Mouse (Mus musculus): ENCODE results near the gene Tyrobp. TPM values are rescaled to one million over a fixed set of nuclear protein-coding genes. Genes with fewer than 3 reads are reported as not detected.

The Tyrobp gene
- polyA plus RNA-seq, 1 experiment from 2014 or later, result 9.2 TPM

DNA sequence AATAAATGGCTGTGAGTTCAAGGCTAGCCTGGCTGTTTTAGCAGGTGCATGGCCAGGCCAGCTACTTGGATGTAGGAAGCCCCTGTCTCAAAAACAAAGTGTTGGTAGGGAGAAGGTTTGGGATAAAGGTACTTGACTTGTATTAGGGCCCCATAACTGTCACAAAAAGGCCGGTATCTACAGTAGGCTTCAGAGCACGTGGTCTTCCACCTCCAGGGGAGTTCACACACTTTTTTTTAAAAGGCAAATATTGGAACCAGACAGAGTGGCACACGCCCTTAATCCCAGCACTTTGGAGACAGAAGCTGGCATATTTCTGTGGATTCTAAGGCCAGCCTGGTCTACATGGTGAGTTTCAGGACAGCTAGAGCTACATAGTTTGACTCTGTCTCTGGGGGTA, 7.1 kb downstream of the Tyrobp start:
- H3K27ac ChIP-seq (ENCODE audit: low read depth, low read length), result no peak overlapping the region
- ATAC-seq (replicated peaks; ENCODE audit: insufficient number of reproducible peaks, low FRiP score, low TSS enrichment), result no peak
- no peaks in the 10 kb centered on the region for H3K9me3 ChIP-seq (replicated peaks; ENCODE audit: control insufficient read depth, low read length)
- H3K4me3 ChIP-seq (ENCODE audit: low read depth, low read length), result no peak overlapping the region
- 85% methylated on average over 3 of the region's 3 CpGs for WGBS (ENCODE audit: insufficient replicate concordance)
- H3K36me3 ChIP-seq (ENCODE audit: control insufficient read depth, insufficient read depth, low read length), result peaks cover 1% of the 10 kb centered on the region; the same call in 1 of the 2 replicates
- no peak overlapping the region for H3K4me2 ChIP-seq
- H3K9ac ChIP-seq (ENCODE audit: low read depth, low read length), result no peak overlapping the region
- no peaks in the 10 kb centered on the region; the same call in 1 of the 2 replicates for H3K4me1 ChIP-seq (ENCODE audit: control insufficient read depth, insufficient read depth, low read length)
- peaks cover 7% of the 10 kb centered on the region; the same call in 1 of the 2 replicates for H3K27me3 ChIP-seq (ENCODE audit: control insufficient read depth, insufficient read depth, low read length)

DNA sequence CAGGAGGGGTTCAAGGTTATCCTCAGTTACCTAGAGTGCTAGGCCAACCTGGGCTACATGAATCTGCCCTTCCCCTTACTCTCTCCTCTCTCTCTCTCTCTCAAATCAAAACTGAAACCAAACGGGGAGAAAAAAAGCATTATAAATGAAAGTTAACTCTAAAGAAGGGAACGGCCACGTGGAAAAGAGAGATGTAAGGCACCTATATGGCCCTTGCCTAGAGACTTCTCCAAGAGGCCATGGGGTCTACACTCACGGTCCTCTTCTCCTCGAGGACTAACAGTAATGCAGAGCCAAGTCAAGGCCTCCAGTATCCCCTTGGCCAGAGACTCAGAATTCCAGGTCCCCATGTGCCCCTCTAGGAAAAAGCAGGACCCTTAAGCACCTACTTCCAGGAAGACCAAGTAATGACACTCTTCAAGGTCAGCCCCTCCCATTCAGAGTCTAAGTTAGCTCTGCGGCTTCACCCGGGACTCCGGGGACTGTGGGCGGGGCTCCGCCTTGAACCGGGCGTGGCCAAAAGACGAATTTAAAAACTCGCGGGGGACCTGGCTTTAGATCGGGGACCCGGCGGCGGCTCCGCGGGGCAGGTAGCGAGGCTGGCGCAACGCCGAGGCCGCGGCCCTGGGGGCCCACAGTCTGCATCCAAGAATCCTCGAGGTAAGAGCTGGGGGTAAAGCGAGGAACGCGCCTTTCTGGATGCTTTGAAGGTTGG, 7.8 kb downstream of the Tyrobp start, which contains the start of gene Nfkbid:
TSS of gene Nfkbid (plus strand) at position 558 of the 715 bp plus-strand sequence.
- Histone ChIP-seq H3K9me3 (replicated peaks; ENCODE audit: control insufficient read depth, low read length) (no peaks in the 10 kb centered on the region), H3K36me3 (ENCODE audit: control insufficient read depth, insufficient read depth, low read length) (peaks cover 2% of the 10 kb centered on the region; the same call in 1 of the 2 replicates), H3K4me1 (ENCODE audit: control insufficient read depth, insufficient read depth, low read length) (no peaks in the 10 kb centered on the region; the same call in 1 of the 2 replicates), H3K4me3 (ENCODE audit: low read depth, low read length) (peak within 1 kb of the TSS; percentile 54), H3K27me3 (ENCODE audit: control insufficient read depth, insufficient read depth, low read length) (peaks cover 7% of the 10 kb centered on the region; the same call in 1 of the 2 replicates), H3K27ac (ENCODE audit: low read depth, low read length) (peak within 1 kb of the TSS; percentile 41; the same call in 1 of the 2 replicates), H3K9ac (ENCODE audit: low read depth, low read length) (peak within 1 kb of the TSS; percentile 71), H3K4me2 (peak within 1 kb of the TSS; percentile 96)
- WGBS (ENCODE audit: insufficient replicate concordance), result 9% methylated on average over 31 of the region's 31 CpGs
- no peak for ATAC-seq (replicated peaks; ENCODE audit: insufficient number of reproducible peaks, low FRiP score, low TSS enrichment)

DNA sequence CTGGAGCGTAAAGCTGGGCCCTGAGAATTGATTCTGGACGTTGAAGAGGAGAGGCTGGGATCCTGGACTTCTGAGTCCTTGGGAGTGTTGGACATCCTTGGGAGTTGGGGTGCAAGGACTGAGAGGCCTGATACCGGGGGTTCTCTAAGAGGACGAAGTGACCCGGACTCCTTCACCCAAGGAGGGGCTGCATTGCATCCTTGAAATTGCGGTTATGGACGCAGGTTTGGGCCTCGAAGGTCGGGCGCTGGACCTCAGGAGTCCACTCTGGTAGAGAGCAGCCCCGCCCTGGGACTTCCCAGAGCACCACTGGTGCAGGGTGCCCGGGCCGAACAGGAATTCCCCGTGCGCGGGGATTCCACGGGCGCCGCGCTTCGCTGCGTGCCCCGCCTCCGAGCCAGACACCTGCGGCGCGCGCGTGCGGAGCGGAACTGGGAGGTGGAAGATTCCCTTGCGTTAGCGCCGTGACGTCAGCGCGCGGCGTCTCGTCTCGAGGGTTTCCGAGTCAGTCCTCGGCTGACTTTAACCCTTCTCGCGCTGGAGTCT, 8.4 kb downstream of the Tyrobp start:
- Histone ChIP-seq H3K4me1 (ENCODE audit: control insufficient read depth, insufficient read depth, low read length) (no peaks in the 10 kb centered on the region; the same call in 1 of the 2 replicates), H3K36me3 (ENCODE audit: control insufficient read depth, insufficient read depth, low read length) (peaks cover 2% of the 10 kb centered on the region; the same call in 1 of the 2 replicates), H3K27me3 (ENCODE audit: control insufficient read depth, insufficient read depth, low read length) (peaks cover 7% of the 10 kb centered on the region; the same call in 1 of the 2 replicates), H3K9ac (ENCODE audit: low read depth, low read length) (peak overlapping the region; percentile 71), H3K4me2 (peak overlapping the region; percentile 96), H3K4me3 (ENCODE audit: low read depth, low read length) (peak overlapping the region; percentile 54), H3K27ac (ENCODE audit: low read depth, low read length) (0 out of 2 replicates have a peak overlapping the region, but pooled peaks have one; percentile 16), H3K9me3 (replicated peaks; ENCODE audit: control insufficient read depth, low read length) (no peaks in the 10 kb centered on the region)
- under 1% methylated on average over 45 of the region's 45 CpGs for WGBS (ENCODE audit: insufficient replicate concordance)
- peak; percentile 46 for ATAC-seq (replicated peaks; ENCODE audit: insufficient number of reproducible peaks, low FRiP score, low TSS enrichment)

DNA sequence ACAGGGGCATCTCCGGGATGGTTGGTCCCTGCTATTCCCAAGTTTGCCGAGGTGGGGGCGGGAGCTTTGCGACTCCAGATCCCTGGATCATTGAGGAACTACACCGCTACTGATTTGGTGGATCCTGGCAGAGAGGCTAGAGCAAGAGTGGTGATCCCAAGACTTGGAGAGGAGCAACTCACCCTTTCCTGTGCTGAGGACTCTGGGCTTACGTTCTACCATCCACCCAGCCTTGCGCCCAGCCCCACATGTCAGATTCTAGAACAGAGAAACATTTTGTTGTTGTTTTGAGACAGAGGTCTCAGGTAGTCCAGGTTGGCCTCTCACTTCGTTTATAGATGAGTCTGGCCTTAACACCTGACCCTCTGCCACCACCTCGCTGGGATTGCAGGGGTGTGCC, 9.0 kb downstream of the Tyrobp start:
- ATAC-seq (replicated peaks; ENCODE audit: insufficient number of reproducible peaks, low FRiP score, low TSS enrichment), result no peak
- Histone ChIP-seq H3K27me3 (ENCODE audit: control insufficient read depth, insufficient read depth, low read length) (peaks cover 7% of the 10 kb centered on the region; the same call in 1 of the 2 replicates), H3K27ac (ENCODE audit: low read depth, low read length) (peak overlapping the region; percentile 41; the same call in 1 of the 2 replicates), H3K4me2 (peak overlapping the region; percentile 96), H3K4me1 (ENCODE audit: control insufficient read depth, insufficient read depth, low read length) (no peaks in the 10 kb centered on the region; the same call in 1 of the 2 replicates), H3K9ac (ENCODE audit: low read depth, low read length) (peak overlapping the region; percentile 71; the same call in 1 of the 2 replicates), H3K9me3 (replicated peaks; ENCODE audit: control insufficient read depth, low read length) (no peaks in the 10 kb centered on the region), H3K4me3 (ENCODE audit: low read depth, low read length) (peak overlapping the region; percentile 54), H3K36me3 (ENCODE audit: control insufficient read depth, insufficient read depth, low read length) (peaks cover 2% of the 10 kb centered on the region; the same call in 1 of the 2 replicates)
- 10% methylated on average over 9 of the region's 9 CpGs for WGBS (ENCODE audit: insufficient replicate concordance)

DNA sequence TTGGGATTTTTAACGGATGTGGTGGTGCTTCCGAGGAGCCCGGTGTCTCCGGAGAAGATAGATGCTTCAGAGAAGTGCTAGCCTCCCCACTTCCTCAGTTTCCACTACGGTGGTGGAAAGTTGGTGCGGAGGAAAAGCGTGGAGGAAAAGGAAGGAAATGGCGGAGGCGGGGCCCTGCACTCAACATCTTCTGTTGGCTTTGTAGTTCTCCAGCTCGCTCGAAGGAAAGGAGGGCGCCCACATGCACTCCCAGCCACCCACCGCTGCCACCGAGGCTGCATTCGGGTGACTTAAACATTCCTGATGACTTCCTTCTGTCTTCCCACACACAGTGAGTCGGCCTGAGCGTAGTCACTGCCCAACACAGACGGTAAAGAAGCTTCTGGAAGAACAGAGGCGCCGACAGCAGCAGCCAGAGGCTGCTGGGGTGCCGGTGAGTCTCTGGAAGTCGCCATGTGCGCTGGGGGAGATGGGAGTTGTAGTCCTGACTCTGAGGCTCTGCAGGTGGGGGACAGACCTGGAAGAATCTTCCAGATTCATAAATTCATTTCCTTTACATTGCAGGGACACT, 9.6 kb downstream of the Tyrobp start:
- H3K9ac ChIP-seq (ENCODE audit: low read depth, low read length), result peak overlapping the region; percentile 71

DNA sequence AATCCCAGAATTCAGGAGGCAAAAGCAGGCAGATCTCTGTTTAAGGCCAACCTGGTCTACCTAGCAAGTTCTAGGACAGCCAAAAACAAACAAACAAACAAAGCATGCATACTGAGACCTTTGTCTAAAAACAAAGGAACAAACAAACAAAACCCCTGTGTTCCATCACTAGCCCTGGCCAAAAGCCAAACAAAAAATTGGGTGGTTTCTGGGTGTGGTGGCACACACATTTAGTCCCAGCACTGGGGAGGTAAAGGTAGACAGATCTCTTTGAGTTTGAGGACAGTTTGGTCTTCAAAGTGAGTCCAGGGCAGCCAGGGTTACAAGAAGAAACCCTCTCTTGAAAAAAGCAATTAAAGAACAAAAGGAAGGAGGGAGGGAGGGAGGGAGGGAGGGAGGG, 15.8 kb downstream of the Tyrobp start:
- no peak overlapping the region for H3K9ac ChIP-seq (ENCODE audit: low read depth, low read length)
- H3K4me1 ChIP-seq (ENCODE audit: control insufficient read depth, insufficient read depth, low read length), result no peaks in the 10 kb centered on the region
- peaks cover 2% of the 10 kb centered on the region; the same call in 1 of the 2 replicates for H3K36me3 ChIP-seq (ENCODE audit: control insufficient read depth, insufficient read depth, low read length)
- no peak overlapping the region for H3K27ac ChIP-seq (ENCODE audit: low read depth, low read length)
- H3K27me3 ChIP-seq (ENCODE audit: control insufficient read depth, insufficient read depth, low read length), result no peaks in the 10 kb centered on the region
- no peaks in the 10 kb centered on the region for H3K9me3 ChIP-seq (replicated peaks; ENCODE audit: control insufficient read depth, low read length)
- no peak for ATAC-seq (replicated peaks; ENCODE audit: insufficient number of reproducible peaks, low FRiP score, low TSS enrichment)
- no peak overlapping the region for H3K4me2 ChIP-seq
- no peak overlapping the region for H3K4me3 ChIP-seq (ENCODE audit: low read depth, low read length)

More for the DNA sequence above, 9.6 kb downstream of the Tyrobp start:
- Histone ChIP-seq H3K27me3 (ENCODE audit: control insufficient read depth, insufficient read depth, low read length) (peaks cover 7% of the 10 kb centered on the region; the same call in 1 of the 2 replicates), H3K36me3 (ENCODE audit: control insufficient read depth, insufficient read depth, low read length) (peaks cover 2% of the 10 kb centered on the region; the same call in 1 of the 2 replicates), H3K27ac (ENCODE audit: low read depth, low read length) (0 out of 2 replicates have a peak overlapping the region, but pooled peaks have one; percentile 41), H3K4me3 (ENCODE audit: low read depth, low read length) (peak overlapping the region; percentile 54), H3K9me3 (replicated peaks; ENCODE audit: control insufficient read depth, low read length) (no peaks in the 10 kb centered on the region), H3K4me2 (peak overlapping the region; percentile 96), H3K4me1 (ENCODE audit: control insufficient read depth, insufficient read depth, low read length) (no peaks in the 10 kb centered on the region; the same call in 1 of the 2 replicates)
- no peak for ATAC-seq (replicated peaks; ENCODE audit: insufficient number of reproducible peaks, low FRiP score, low TSS enrichment)
- 29% methylated on average over 23 of the region's 23 CpGs for WGBS (ENCODE audit: insufficient replicate concordance)

DNA sequence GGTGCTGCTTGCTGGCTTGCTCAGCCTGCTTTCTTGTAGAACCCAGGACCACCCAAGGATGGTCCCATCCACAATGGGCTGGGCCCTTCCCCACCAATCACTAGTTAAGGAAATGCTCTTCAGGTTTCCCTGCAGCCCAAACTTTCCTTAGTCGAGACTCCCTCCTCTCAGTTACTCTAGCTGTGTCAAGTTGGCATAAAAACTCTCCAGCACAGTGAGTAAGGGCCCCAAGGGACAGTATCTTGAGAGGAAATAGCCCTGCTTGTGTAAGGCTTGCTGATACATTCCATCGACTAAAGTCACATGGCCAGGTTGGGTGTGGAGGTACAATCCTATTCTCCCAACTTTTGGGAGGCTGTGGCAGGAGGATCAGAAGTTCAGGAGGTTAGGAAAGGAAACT, 16.6 kb downstream of the Tyrobp start:
- WGBS (ENCODE audit: insufficient replicate concordance), result 33% methylated on average over 2 of the region's 2 CpGs
- no peak for ATAC-seq (replicated peaks; ENCODE audit: insufficient number of reproducible peaks, low FRiP score, low TSS enrichment)

DNA sequence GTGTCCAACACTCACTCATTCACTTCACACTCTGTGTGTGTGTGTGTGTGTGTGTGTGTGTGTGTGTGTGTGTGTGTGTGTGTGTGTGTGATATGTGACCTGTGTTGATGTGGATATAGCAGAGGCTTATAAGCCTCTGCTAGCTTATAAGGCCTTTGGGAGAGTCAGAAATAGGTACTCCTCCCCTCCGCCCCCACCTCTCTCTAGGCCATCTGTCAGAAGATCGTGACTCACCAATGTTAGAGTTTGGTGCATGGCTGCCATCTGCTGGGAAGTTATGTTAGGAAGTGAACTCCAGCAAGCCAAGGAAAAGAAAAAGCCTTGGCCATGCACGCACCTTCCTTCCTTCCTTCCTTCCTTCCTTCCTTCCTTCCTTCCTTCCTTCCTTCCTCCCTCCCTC, 18.2 kb downstream of the Tyrobp start:
- no peak overlapping the region for H3K9ac ChIP-seq (ENCODE audit: low read depth, low read length)
- H3K9me3 ChIP-seq (replicated peaks; ENCODE audit: control insufficient read depth, low read length), result no peaks in the 10 kb centered on the region
- H3K4me1 ChIP-seq (ENCODE audit: control insufficient read depth, insufficient read depth, low read length), result no peaks in the 10 kb centered on the region
- H3K36me3 ChIP-seq (ENCODE audit: control insufficient read depth, insufficient read depth, low read length), result no peaks in the 10 kb centered on the region
- peaks cover 13% of the 10 kb centered on the region for H3K27me3 ChIP-seq (ENCODE audit: control insufficient read depth, insufficient read depth, low read length)
- 9% methylated on average over 3 of the region's 3 CpGs for WGBS (ENCODE audit: insufficient replicate concordance)
- H3K4me2 ChIP-seq, result no peak overlapping the region
- ATAC-seq (replicated peaks; ENCODE audit: insufficient number of reproducible peaks, low FRiP score, low TSS enrichment), result no peak
- no peak overlapping the region for H3K27ac ChIP-seq (ENCODE audit: low read depth, low read length)
- no peak overlapping the region for H3K4me3 ChIP-seq (ENCODE audit: low read depth, low read length)

More for the DNA sequence above, 16.6 kb downstream of the Tyrobp start:
- no peak overlapping the region for H3K27ac ChIP-seq (ENCODE audit: low read depth, low read length)
- H3K27me3 ChIP-seq (ENCODE audit: control insufficient read depth, insufficient read depth, low read length), result peaks cover 2% of the 10 kb centered on the region
- peaks cover 2% of the 10 kb centered on the region; the same call in 1 of the 2 replicates for H3K36me3 ChIP-seq (ENCODE audit: control insufficient read depth, insufficient read depth, low read length)
- no peak overlapping the region for H3K4me3 ChIP-seq (ENCODE audit: low read depth, low read length)
- no peak overlapping the region for H3K9ac ChIP-seq (ENCODE audit: low read depth, low read length)
- H3K4me1 ChIP-seq (ENCODE audit: control insufficient read depth, insufficient read depth, low read length), result no peaks in the 10 kb centered on the region
- H3K9me3 ChIP-seq (replicated peaks; ENCODE audit: control insufficient read depth, low read length), result no peaks in the 10 kb centered on the region
- H3K4me2 ChIP-seq, result no peak overlapping the region

All from heart, embryonic 11.5 days (tissue).